Mouse (Mus musculus) 3T3-L1 (cell line): ENCODE measurements around the gene Gm14325.
A peak's percentile ranks its signal among the peaks of the same experiment; 100 is the strongest.
"Not testable (repeated sequence)": the region's sequence is repeated elsewhere in the genome, so short reads cannot be mapped to it uniquely, and the experiment has no call there.

Source experiments
- DNase-seq: peaks from one replicate; pipeline ENCODE4 v3.0.0-alpha.2; 2015; ENCODE audit warnings: low read depth, low spot score

Gm14325 gene

DNA sequence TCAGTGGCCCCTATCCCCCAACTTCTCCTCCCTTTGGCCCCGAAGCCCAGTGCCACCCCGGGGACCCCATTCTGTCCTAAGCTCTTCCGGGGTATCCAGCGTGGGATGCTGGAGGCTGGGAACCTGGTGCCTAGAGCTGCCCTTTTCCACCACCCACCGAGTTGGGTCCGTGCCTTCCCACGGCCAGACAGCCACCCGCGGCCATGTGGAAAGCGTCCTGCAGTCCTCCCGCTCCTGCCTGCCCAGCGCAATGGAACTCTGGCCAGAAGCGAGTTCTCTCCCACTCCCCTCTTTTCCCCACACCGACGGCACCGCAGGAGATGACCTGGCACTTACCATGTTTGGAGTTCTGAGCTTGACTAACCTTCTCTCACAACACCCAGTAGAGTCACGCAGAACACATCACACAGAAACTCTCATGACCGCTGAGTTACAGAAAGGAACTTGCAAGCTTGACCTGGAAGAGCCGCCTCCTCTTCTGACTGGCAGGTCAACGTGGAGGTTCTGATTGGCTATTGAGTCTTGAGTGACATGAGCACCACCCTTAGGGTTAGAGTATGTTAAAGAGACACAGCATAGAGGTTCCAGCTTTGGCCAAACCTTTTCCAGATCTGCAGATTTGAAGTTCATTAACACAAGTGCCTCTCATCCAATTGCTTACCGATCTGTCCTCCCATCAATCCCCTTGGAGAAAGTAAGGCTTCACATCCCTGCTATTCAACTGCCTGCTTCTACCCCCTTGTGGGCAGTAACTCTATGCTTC is at the start of gene Gm14325:
TSS of gene Gm14325 (minus strand) at position 436 of the 763 bp plus-strand sequence.
- peak; percentile 95 for DNase-seq

DNA sequence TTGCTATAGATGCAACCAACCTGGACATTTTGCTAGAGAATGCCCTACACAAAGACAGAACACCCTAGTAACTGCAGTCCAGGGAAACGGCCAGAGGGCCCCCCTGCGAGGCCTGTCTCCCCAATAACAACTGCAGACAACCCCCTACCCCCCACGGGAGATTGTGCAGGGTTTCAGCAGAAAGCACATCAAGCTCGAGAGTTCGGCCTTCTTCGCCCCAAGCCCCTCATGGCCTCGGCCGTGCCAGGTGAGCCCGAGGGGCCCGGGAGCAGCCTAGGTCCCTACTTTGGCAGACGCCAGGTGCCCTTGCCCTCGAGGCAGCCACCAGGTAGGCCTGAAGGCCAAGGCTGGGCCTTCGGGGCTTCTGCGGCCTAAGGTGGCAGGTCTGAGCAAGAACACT is 47.6 kb upstream of the Gm14325 start:
- not testable (repeated sequence) for DNase-seq

DNA sequence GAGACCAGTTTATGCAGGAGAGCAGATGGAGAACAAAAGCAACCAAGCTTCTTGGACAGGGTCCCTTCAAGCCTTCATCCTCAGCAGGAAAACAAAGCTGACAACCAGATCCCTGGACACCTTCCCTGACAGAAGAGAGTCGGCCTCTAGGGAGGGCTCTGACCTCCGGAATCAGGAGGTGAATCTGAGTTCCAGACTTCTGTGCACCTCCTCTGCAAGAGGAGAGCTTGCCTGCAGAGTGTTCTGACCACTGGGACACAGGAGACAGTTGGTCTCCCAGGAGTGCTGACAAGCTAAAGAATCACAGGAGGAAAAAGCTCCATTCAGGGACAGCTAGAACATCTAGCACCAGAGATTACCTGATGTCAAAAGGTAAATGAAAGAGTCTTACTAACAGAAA is 22.1 kb upstream of the Gm14325 start:
- DNase-seq, result not testable (repeated sequence)

DNA sequence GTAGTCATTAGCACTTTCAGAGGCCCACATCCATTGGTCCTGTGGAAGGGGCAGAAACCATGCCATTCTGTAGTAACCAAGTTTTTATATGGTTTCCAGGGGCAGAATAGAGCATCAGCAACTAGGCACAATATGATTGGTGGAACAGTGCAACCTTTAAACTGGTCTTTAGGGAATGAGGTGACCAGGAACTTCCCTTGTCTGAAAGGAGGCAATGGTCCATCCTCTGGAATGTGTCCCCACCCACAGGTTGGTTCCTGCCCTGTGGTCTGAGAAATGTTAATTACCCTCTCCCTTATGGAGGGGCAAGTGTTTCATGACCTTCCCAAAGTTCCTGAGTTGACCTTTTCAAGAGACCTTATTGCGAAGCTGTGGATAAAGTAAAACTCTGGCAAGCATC is 3.5 kb upstream of the Gm14325 start:
- DNase-seq, result not testable (repeated sequence)

DNA sequence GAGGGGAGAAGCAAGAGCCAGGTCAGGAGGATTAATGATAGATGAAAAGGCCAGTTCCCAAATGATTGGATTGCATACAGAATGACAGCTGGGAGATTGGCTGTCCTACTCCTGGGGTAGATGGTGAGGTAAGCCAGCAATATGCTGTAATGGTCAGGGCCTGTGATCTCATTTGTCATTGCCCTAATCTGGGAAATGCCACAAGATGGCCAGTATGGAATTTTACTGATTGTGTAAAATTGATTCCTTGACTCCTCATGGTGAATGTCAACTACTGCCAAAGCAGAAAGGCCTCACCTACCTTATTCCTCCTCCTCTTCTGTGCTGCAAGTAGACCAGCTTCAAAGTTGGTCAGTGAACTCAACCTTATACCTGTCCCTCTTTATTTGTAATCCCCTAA is 3.4 kb downstream of the Gm14325 start:
- DNase-seq, result not testable (repeated sequence)

DNA sequence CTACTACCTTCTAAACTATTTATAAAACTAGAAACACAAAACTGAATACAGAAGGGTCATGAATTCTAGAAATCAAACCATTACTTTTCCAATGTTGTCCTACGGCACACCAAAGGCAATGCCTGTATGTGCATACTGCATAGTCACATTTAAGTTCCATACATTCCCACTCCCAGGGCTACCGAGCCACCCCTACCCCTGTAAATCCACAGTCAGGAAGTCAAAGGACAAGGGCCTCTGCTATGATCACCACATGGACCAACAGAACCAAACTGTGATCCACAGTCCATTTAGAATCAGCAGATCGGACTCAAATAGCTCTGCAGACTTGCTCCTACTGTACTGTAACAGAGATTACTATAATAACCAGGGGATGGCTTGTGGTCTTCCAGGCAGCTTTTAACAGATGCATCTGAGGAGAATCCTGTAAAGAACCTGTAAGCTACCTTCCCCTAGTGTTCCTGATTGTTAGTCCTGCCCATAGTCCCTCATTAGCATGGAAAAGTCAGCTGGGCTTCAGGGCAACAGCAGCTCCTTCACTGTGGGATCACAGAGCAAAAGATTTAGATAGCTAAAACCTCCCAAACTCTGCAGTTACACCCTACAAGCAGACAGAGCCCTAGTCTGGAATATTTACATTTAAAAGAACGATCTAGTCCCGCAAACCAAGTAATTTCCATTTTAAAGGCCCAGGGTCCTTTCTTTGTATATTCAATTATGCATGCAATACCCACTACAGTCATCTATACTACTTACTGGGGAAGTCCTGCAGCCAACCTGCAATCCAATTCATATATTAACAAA is 4.2 kb downstream of the Gm14325 start:
- DNase-seq, result not testable (repeated sequence)

DNA sequence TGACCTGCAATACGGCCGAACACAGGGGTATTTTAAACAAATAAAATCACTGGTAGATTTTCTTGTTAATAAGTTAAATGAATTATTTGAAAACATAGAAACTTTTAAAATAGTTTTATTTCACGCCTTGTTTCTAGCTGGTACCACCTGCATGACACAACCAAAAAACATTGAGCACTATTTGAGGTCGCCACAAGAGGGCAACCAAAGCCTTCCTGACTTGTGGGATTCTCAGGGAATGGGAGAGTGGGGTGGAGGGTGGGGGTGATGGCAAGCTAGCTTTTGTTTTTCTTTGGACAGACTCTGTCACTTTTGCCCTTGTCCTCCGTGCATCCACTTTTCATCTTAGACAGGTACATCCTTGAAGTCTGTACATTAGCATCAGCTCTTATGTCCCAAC is 18.2 kb downstream of the Gm14325 start:
- DNase-seq, result not testable (repeated sequence)

DNA sequence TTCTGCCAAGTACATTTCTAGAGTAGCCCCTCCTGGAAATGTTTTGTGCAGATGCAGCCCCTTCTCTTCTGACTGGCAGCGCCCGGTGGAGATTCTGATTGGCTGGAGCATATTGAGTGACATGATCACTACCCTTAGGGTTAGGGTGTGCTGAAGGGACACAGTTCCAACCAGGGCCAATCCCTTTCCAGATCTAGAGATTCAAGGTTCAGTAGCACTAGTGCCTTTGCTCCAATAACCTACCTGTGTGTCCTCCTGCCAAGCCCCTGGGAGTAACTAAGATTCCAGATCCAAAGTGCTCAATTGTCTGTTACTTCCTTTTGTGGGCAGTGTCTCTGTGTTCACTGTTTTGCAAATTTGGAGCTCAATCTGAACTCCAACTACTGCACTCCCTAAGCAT is 34.0 kb downstream of the Gm14325 start:
- DNase-seq, result not testable (repeated sequence)

DNA sequence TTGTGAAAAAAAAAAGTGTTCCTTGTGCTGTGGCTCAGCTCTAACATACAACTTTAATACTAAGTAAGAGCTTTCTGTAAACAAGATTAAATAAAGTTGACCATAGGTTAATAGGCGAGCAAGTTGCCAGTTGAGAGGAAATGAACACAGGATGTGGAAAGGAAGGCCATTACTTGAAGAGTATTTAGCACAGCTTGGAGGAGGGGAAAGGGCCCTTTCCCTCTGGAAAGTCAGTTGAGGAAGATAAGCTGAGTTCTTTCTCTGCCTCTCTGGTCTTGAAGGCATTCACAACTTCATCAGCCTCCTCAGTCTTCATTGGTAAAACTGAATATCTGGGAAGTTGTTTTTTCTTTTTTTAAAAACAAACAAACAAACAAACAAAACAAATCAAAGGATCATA is 52.8 kb downstream of the Gm14325 start:
- DNase-seq, result not testable (repeated sequence)
